Mouse (Mus musculus): ENCODE measurements at regions not wholly inside any gene's neighbourhood (a gene's known extent, or its start where the extent isn't known, plus 50 kb on each side); places are given as distances from the start of the nearest gene placed in this dataset.

DNA sequence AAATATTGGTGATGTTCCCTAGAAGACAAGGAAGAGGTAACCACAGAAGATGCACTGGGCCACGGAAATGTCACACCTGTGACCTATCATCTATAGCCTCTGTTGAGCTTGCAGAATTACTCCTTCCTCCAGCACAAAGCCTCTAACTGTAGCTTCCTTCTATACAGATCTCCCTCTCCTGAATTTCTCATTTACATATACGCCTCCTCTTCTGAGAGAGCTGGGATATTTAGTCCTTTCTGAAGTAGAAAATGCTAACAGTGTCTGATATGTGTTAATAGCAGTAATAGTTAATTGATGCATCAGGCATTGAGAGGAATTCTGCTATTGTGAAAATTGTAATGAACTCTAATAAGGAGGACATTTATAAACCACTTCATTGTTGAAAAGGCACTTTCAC, 385.8 kb upstream of the Cited2 start:
- H3K4me1 ChIP-seq, result peaks cover 17% of the 10 kb centered on the region
- H3K9me3 ChIP-seq, result no peaks in the 10 kb centered on the region
- H3K9ac ChIP-seq, result no peak overlapping the region
- H3K27ac ChIP-seq, result no peak overlapping the region
- 78% methylated on average over 2 of the region's 2 CpGs for WGBS
- H3K36me3 ChIP-seq (replicated peaks), result no peaks in the 10 kb centered on the region
- no peaks in the 10 kb centered on the region for H3K27me3 ChIP-seq
- ATAC-seq (ENCODE audit: low FRiP score), result no peak
- H3K4me2 ChIP-seq, result no peak overlapping the region
- H3K4me3 ChIP-seq (replicated peaks), result no peak overlapping the region

DNA sequence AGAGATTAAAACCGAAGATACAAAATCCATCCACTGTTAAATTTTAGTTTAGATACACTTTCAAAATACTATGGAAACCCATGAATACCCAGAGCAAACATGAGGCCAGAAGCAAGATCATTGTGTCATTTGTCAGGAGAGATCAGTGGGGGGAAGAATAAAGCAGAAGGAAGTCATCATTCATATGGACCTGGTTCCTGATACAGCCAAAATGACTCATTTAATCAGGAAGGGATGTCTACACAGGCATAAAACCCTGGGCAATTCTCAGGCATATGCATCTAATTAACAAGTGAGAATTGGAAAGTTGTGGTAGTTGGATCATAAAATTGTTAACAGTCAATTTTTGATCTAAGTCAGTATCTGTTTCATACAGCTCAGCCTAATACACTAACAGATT, 379.2 kb upstream of the Cited2 start:
- Histone ChIP-seq H3K9ac (no peak overlapping the region), H3K27me3 (no peaks in the 10 kb centered on the region), H3K4me3 (replicated peaks) (no peak overlapping the region), H3K36me3 (replicated peaks) (no peaks in the 10 kb centered on the region), H3K27ac (no peak overlapping the region), H3K4me2 (no peak overlapping the region), H3K9me3 (no peaks in the 10 kb centered on the region), H3K4me1 (no peaks in the 10 kb centered on the region)
- 95% methylated on average over 1 of the region's 1 CpGs for WGBS
- no peak for ATAC-seq (ENCODE audit: low FRiP score)

GRCm38 (mm10) chr10:17352202-17352994, 370.6 kb upstream of the Cited2 start:
- peaks cover 12% of the 10 kb centered on the region; the same call in 1 of the 2 replicates for H3K4me1 ChIP-seq

GRCm38 (mm10) chr10:17355476-17355875, 367.5 kb upstream of the Cited2 start:
- ATAC-seq (ENCODE audit: low FRiP score), result no peak
- H3K36me3 ChIP-seq (replicated peaks), result no peaks in the 10 kb centered on the region
- H3K9ac ChIP-seq, result no peak overlapping the region
- peaks cover 12% of the 10 kb centered on the region; the same call in 1 of the 2 replicates for H3K4me1 ChIP-seq
- no peaks in the 10 kb centered on the region for H3K27me3 ChIP-seq
- no peaks in the 10 kb centered on the region for H3K9me3 ChIP-seq
- WGBS, result 20% methylated on average over 4 of the region's 4 CpGs
- no peak overlapping the region for H3K27ac ChIP-seq
- H3K4me3 ChIP-seq (replicated peaks), result no peak overlapping the region
- H3K4me2 ChIP-seq, result no peak overlapping the region

More at GRCm38 (mm10) chr10:17352202-17352994, 370.6 kb upstream of the Cited2 start:
- no peak for ATAC-seq (ENCODE audit: low FRiP score)
- no peak overlapping the region for H3K27ac ChIP-seq
- no peaks in the 10 kb centered on the region for H3K9me3 ChIP-seq
- H3K4me2 ChIP-seq, result no peak overlapping the region
- 58% methylated on average over 14 of the region's 14 CpGs for WGBS
- no peaks in the 10 kb centered on the region for H3K36me3 ChIP-seq (replicated peaks)
- H3K4me3 ChIP-seq (replicated peaks), result no peak overlapping the region
- H3K27me3 ChIP-seq, result no peaks in the 10 kb centered on the region
- H3K9ac ChIP-seq, result no peak overlapping the region

- Histone ChIP-seq H3K36me3 (replicated peaks) (no peaks in the 10 kb centered on the region), H3K9ac (no peak overlapping the region), H3K4me2 (no peak overlapping the region), H3K27me3 (no peaks in the 10 kb centered on the region), H3K9me3 (no peaks in the 10 kb centered on the region), H3K27ac (no peak overlapping the region), H3K4me3 (replicated peaks) (no peak overlapping the region), H3K4me1 (peaks cover 12% of the 10 kb centered on the region; the same call in 1 of the 2 replicates)
- ATAC-seq (ENCODE audit: low FRiP score), result no peak
- 24% methylated on average over 3 of the region's 3 CpGs for WGBS
Measured at GRCm38 (mm10) chr10:17356041-17356440, 367.0 kb upstream of the Cited2 start.

DNA sequence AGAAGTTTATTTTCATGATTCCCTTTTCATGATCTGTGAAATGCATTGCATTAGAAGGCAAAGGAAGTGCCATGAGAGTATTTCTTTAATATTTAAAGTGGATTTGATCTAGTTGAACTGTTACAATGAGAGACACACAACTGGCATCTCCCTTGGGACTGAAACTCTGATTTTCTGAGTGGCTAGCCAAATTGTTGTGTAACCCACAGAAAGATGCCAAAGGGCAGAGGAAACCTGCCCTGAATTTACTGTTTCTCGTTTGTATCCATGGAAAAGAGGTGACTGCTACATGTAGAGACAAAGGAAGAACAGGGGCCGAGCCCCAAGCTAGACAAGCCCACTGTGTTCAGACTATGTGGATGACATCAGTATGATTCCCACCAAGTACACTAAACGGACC, 360.4 kb upstream of the Cited2 start:
- Histone ChIP-seq H3K4me3 (replicated peaks) (no peak overlapping the region), H3K4me2 (no peak overlapping the region), H3K9ac (no peak overlapping the region), H3K36me3 (replicated peaks) (no peaks in the 10 kb centered on the region), H3K9me3 (no peaks in the 10 kb centered on the region), H3K27me3 (no peaks in the 10 kb centered on the region), H3K4me1 (peaks cover 7% of the 10 kb centered on the region; the same call in 1 of the 2 replicates), H3K27ac (no peak overlapping the region)
- WGBS, result 56% methylated on average over 3 of the region's 3 CpGs
- ATAC-seq (ENCODE audit: low FRiP score), result no peak

DNA sequence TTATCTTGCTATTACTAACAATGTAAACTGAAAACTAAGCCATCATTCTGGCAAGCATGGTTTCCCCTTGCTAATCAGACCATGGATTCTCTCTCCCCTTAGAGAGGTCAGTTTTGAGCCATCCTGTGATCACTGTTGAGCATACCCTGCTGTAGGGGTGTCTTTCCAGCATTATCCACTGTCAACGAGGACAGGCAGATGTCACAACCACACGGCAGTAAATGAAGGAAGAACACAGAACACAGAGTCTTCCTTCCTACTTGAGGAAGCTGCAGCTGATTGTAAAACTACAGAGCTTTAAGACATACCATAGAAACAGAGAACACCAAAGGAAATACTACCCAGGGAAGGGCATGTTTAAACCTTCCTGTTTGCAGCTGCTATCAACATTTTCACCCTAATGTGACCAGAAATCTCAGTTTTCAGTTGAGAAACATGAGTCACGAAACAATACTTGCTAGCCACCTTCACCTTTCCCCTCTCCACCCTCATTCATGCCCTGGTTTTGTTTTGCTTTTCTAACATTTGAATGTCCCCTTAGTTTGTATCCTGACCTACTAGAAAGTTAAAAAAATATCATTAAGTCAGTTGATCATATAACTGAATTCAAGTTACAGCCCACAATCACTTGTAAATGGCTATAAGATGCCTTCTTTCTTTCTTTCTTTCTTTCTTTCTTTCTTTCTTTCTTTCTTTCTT, 356.8 kb upstream of the Cited2 start:
- Histone ChIP-seq H3K27ac (no peak overlapping the region), H3K9me3 (no peaks in the 10 kb centered on the region), H3K4me1 (peaks cover 7% of the 10 kb centered on the region; the same call in 1 of the 2 replicates), H3K4me2 (no peak overlapping the region), H3K27me3 (no peaks in the 10 kb centered on the region), H3K4me3 (replicated peaks) (no peak overlapping the region), H3K9ac (no peak overlapping the region), H3K36me3 (replicated peaks) (no peaks in the 10 kb centered on the region)
- no peak for ATAC-seq (ENCODE audit: low FRiP score)
- WGBS, result 77% methylated on average over 3 of the region's 3 CpGs

GRCm38 (mm10) chr10:17367026-17367425, 356.0 kb upstream of the Cited2 start:
- WGBS, result 13% methylated on average over 5 of the region's 5 CpGs
- 0 out of 2 replicates have a peak, but pooled peaks have one; percentile 23 for ATAC-seq (ENCODE audit: low FRiP score)
- no peak overlapping the region for H3K27ac ChIP-seq

DNA sequence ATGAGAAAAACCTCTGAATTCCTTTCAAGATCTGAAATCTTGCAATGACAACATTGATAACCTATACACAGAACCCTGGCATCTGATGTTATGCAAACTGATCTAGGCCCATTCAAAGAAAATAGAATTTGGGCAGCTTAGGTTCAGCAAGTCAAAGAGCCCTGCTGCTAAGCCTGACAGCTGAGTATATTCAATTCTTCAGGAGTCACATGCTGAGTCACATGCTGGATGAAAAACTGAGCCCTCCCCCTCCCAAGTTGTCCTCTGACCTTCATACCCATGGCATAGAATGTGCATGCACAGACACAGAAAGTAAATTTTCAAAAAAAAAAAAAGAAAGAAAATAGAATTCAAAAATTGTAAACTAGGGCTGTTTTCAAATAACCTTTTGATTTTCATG, 355.6 kb upstream of the Cited2 start:
- no peak overlapping the region for H3K27ac ChIP-seq
- H3K27me3 ChIP-seq, result no peaks in the 10 kb centered on the region

More at GRCm38 (mm10) chr10:17367026-17367425, 356.0 kb upstream of the Cited2 start:
- no peak overlapping the region for H3K9ac ChIP-seq
- H3K27me3 ChIP-seq, result no peaks in the 10 kb centered on the region
- no peaks in the 10 kb centered on the region for H3K9me3 ChIP-seq
- no peak overlapping the region for H3K4me2 ChIP-seq
- H3K36me3 ChIP-seq (replicated peaks), result no peaks in the 10 kb centered on the region
- no peak overlapping the region for H3K4me3 ChIP-seq (replicated peaks)
- H3K4me1 ChIP-seq, result peaks cover 7% of the 10 kb centered on the region; the same call in 1 of the 2 replicates

GRCm38 (mm10) chr10:17368636-17369035, 354.4 kb upstream of the Cited2 start:
- ATAC-seq (ENCODE audit: low FRiP score), result no peak
- H3K27me3 ChIP-seq, result no peaks in the 10 kb centered on the region
- 89% methylated on average over 1 of the region's 1 CpGs for WGBS
- H3K4me2 ChIP-seq, result no peak overlapping the region
- no peak overlapping the region for H3K9ac ChIP-seq
- no peak overlapping the region for H3K4me3 ChIP-seq (replicated peaks)
- H3K4me1 ChIP-seq, result peaks cover 7% of the 10 kb centered on the region; the same call in 1 of the 2 replicates
- H3K36me3 ChIP-seq (replicated peaks), result no peaks in the 10 kb centered on the region
- no peak overlapping the region for H3K27ac ChIP-seq
- H3K9me3 ChIP-seq, result no peaks in the 10 kb centered on the region

More for the DNA sequence above, 355.6 kb upstream of the Cited2 start:
- H3K9me3 ChIP-seq, result no peaks in the 10 kb centered on the region
- no peak overlapping the region for H3K9ac ChIP-seq
- H3K36me3 ChIP-seq (replicated peaks), result no peaks in the 10 kb centered on the region
- no peak overlapping the region for H3K4me3 ChIP-seq (replicated peaks)
- H3K4me1 ChIP-seq, result peaks cover 7% of the 10 kb centered on the region; the same call in 1 of the 2 replicates
- ATAC-seq (ENCODE audit: low FRiP score), result no peak
- H3K4me2 ChIP-seq, result no peak overlapping the region

- no peaks in the 10 kb centered on the region for H3K4me1 ChIP-seq
- H3K4me2 ChIP-seq, result no peak overlapping the region
- H3K36me3 ChIP-seq (replicated peaks), result no peaks in the 10 kb centered on the region
- H3K27me3 ChIP-seq, result no peaks in the 10 kb centered on the region
- H3K9me3 ChIP-seq, result no peaks in the 10 kb centered on the region
- no peak overlapping the region for H3K9ac ChIP-seq
- WGBS, result 71% methylated on average over 2 of the region's 2 CpGs
- no peak for ATAC-seq (ENCODE audit: low FRiP score)
- H3K27ac ChIP-seq, result no peak overlapping the region
- no peak overlapping the region for H3K4me3 ChIP-seq (replicated peaks)
Measured at GRCm38 (mm10) chr10:17372905-17373304, 350.1 kb upstream of the Cited2 start.

DNA sequence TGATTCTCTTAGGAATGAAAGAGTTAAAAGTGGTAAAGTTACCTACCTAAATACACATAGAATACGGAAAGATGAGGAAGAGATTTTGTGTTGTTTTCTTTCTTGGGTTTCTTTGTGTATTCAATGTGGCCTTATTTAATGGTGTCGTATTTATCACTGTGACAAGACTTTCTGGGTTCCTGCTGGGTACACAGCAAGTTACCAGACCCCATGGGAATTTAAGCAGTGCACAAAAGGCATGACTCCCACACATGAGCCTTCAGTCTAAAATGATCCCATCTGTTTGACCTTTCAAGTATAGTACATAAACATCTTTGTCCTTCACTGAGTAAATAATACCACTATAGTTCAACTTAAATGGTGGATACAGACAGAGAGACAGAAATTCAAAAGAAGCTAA, 349.0 kb upstream of the Cited2 start:
- no peaks in the 10 kb centered on the region for H3K9me3 ChIP-seq
- H3K4me3 ChIP-seq (replicated peaks), result no peak overlapping the region
- no peak for ATAC-seq (ENCODE audit: low FRiP score)
- no peaks in the 10 kb centered on the region for H3K27me3 ChIP-seq
- no peak overlapping the region for H3K9ac ChIP-seq
- WGBS, result 44% methylated on average over 2 of the region's 2 CpGs
- no peak overlapping the region for H3K4me2 ChIP-seq
- H3K36me3 ChIP-seq (replicated peaks), result no peaks in the 10 kb centered on the region
- H3K4me1 ChIP-seq, result no peaks in the 10 kb centered on the region
- no peak overlapping the region for H3K27ac ChIP-seq
